Mouse (Mus musculus) cortical plate, adult 2 months (tissue): ENCODE results near the gene Igsf3. TPM values are rescaled to one million over a fixed set of nuclear protein-coding genes. Genes with fewer than 3 reads are reported as not detected.

Experiments used
- H3K27ac ChIP-seq: fragments of 200-500 bp; 2 replicates; pipeline ENCODE4 v1.5.1; 2012; ENCODE audit warnings: low read length, control low read depth, inconsistent platforms; ENCODE audit not compliant: insufficient read depth
- H3K4me1 ChIP-seq: fragments of 200-500 bp; 2 replicates; pipeline ENCODE4 v1.6.1; 2011; ENCODE audit warnings: low read length; ENCODE audit not compliant: control insufficient read depth, insufficient read depth
- H3K4me3 ChIP-seq: fragments of 200-500 bp; 2 replicates; pipeline ENCODE4 v1.5.1; 2011; ENCODE audit warnings: mild to moderate bottlenecking, low read length, control low read depth; ENCODE audit not compliant: insufficient read depth
- CTCF ChIP-seq: fragments of 200-500 bp; IDR thresholded peaks from 2 replicates; pipeline ENCODE4 v1.5.1; 2011; ENCODE audit warnings: mild to moderate bottlenecking, control low read depth, low read length; ENCODE audit not compliant: insufficient read depth; ENCODE audit errors: extremely low read depth
- POLR2A ChIP-seq: fragments of 200-500 bp; IDR thresholded peaks from 2 replicates; pipeline ENCODE4 v1.6.1; 2011; ENCODE audit warnings: mild to moderate bottlenecking, low read length, control low read depth; ENCODE audit not compliant: insufficient read depth; ENCODE audit errors: extremely low read depth
- polyA plus RNA-seq: library from polyadenylated mRNA; depleted of rRNA; stranded (reverse); fragments of >200 nt; gene quantifications from 2 replicates; pipeline ENCODE4 v1.2.3, GENCODE M21; 2012

Igsf3 gene
- polyA plus RNA-seq, 1 experiment = 4.2 TPM

GRCm38 (mm10) chr3:101350406-101350805 lies 26.5 kb upstream of the Igsf3 start:
- no peak for TF ChIP-seq POLR2A
- TF ChIP-seq CTCF = no peak
- Histone ChIP-seq H3K4me3 (no peak overlapping the region), H3K4me1 (no peaks in the 10 kb centered on the region), H3K27ac (no peak overlapping the region)

DNA sequence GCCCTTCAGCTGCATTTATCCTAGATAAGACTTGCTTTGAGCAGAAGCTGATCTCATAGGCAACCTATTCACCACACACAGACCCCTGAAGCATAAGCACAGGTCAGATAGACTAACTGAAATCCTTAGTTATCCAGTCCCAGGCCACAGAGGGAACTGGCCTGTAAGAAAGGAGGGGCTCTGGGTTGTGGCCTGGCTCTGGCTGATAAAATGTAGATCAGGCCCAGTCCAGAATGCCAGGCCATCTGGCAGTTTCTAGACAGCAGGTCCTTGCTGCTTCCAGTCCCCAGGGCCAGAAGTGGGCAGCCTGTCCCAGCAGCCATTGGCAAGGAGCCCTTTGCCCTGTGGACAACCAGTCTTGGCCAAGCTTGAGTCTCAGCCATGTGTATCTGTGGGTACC lies 22.4 kb upstream of the Igsf3 start:
- TF ChIP-seq CTCF = no peak
- Histone ChIP-seq H3K4me3 (no peak overlapping the region), H3K4me1 (no peaks in the 10 kb centered on the region), H3K27ac (no peak overlapping the region)

- no peak overlapping the region for H3K4me3 ChIP-seq
- H3K27ac ChIP-seq = no peak overlapping the region
These were observed 21.2 kb upstream of the Igsf3 start for GRCm38 (mm10) chr3:101355702-101356101.

DNA sequence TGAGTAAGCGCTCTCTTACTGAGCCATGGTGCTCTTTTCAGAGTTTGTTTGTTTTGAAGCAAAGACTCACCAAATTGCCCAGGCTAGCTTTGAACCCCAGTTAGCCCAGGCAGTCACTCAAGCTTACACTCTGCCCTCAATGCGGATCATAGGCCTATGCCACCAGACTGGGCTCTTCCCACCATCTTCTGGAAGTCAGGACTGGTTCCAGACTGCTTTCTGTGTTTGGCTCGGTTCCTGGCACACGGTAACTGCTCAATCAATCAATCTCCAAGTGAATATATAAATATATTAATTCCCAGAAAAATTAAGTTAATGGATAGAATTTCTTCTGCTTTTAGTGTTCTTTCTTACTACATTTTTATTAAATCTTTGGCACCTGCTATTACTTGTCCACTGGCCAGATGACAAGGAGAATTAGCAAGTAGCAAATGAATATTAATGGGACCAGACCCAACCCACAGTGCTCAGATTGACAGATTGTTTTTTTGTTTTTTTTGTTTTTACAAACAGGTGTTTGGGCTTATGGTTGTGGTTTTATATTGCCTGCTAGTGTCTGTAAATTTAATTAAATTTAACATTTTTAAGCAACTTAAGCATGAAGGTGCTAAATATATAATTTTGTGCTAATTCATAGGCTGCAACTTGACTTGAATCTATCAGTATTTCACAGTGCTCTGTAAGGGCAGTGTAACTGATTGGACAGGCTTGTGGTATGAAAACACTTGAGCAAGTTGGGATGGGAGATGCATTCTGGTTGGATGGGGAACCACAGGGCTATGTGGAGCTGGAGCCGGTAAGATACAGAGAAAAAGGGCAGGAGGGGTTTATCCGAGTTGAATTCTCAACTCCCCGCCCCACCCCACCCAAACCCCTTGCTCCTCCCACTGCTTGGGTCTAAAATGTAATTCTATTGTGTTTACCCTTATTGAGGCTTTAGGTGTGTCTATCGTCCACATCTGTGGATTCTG lies 20.0 kb upstream of the Igsf3 start:
- TF ChIP-seq POLR2A (no peak), CTCF (no peak)

More at GRCm38 (mm10) chr3:101355702-101356101, 21.2 kb upstream of the Igsf3 start:
- TF ChIP-seq CTCF (no peak), POLR2A (no peak)
- no peaks in the 10 kb centered on the region for H3K4me1 ChIP-seq

DNA sequence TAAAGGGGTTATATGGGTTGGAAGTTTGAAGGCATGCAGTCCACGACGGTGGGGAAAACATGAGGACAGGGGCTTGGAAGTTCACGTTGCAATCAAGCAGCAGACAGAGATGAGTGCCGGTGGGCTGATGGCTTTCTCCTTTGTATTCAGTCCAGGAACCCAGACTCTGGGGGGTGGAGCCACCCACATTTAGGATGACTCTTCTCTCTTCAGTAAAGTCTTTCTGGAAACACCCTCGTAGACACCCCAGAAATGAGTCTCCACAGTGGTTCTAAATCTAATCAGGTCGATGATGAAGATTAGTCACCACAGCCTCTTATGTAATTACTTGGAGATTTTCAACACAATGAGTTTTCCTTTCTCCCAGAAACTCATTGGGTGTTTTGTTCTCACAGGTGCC lies 16.1 kb upstream of the Igsf3 start:
- TF ChIP-seq POLR2A = no peak
- TF ChIP-seq CTCF = no peak
- Histone ChIP-seq H3K4me1 (no peaks in the 10 kb centered on the region), H3K27ac (no peak overlapping the region), H3K4me3 (no peak overlapping the region)

More for the DNA sequence above, 20.0 kb upstream of the Igsf3 start:
- no peak overlapping the region for H3K27ac ChIP-seq
- no peaks in the 10 kb centered on the region for H3K4me1 ChIP-seq
- no peak overlapping the region for H3K4me3 ChIP-seq

- Histone ChIP-seq H3K4me3 (no peak overlapping the region), H3K4me1 (no peaks in the 10 kb centered on the region), H3K27ac (no peak overlapping the region)
- TF ChIP-seq CTCF = no peak
- TF ChIP-seq POLR2A = no peak
These were observed 14.5 kb upstream of the Igsf3 start for GRCm38 (mm10) chr3:101362391-101362790.

DNA sequence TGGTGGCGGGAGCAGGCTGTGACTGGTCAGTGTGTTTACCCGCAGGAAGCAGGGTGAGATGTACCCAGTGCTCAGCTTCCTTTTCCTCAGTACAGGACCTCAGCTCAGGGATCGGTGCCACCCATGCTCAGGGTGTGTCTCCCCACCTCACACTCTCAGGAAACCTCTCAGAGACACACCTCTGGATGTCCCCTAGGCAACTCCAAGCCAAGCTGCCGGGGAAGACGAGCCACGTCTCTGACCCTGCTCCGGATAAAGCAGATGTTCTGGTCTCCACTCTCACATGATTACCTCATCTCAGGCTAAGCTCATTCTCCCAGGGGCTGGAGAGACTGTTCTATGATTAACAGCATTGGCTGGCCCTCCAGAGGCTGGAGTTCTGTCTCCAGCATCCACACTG lies 13.3 kb upstream of the Igsf3 start:
- Histone ChIP-seq H3K27ac (no peak overlapping the region), H3K4me3 (no peak overlapping the region), H3K4me1 (no peaks in the 10 kb centered on the region)
- TF ChIP-seq POLR2A (no peak), CTCF (no peak)

GRCm38 (mm10) chr3:101365081-101365612 lies 11.7 kb upstream of the Igsf3 start:
- Histone ChIP-seq H3K4me3 (no peak overlapping the region), H3K27ac (no peak overlapping the region), H3K4me1 (no peaks in the 10 kb centered on the region)
- TF ChIP-seq CTCF = no peak
- no peak for TF ChIP-seq POLR2A

- Histone ChIP-seq H3K4me3 (no peak overlapping the region), H3K4me1 (no peaks in the 10 kb centered on the region), H3K27ac (no peak overlapping the region)
- TF ChIP-seq POLR2A = no peak
- no peak for TF ChIP-seq CTCF
These were observed 11.0 kb upstream of the Igsf3 start for GRCm38 (mm10) chr3:101365911-101366310.

DNA sequence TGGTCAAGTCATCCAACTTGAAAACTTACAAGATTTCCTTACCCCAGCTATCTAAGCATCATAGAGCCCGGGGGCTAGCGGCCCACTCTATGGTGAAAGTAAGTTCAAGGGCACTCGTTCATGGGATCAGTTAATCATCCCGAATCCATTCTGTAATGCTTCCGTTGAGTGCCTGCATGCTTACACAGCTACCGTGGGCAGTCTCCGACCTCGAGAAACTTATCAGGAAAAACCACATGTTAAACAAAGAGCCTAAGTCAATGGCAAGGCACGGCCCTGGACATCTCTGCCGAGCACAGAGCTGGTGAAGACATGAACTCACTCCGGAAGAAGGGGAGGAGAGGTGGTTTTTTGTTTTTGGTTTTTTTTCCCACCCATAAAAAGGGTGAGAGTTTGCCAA lies 9.5 kb upstream of the Igsf3 start:
- no peaks in the 10 kb centered on the region for H3K4me1 ChIP-seq
- TF ChIP-seq CTCF (no peak), POLR2A (no peak)
- H3K4me3 ChIP-seq = no peak overlapping the region
- no peak overlapping the region for H3K27ac ChIP-seq
